Mouse (Mus musculus): Measurements from ENCODE around the gene Copz2. TPM values are rescaled to one million over a fixed set of nuclear protein-coding genes. Genes with fewer than 3 reads are reported as not detected.

Gene Copz2
- polyA plus RNA-seq, 1 experiment from 2014 or later: 105 TPM

DNA sequence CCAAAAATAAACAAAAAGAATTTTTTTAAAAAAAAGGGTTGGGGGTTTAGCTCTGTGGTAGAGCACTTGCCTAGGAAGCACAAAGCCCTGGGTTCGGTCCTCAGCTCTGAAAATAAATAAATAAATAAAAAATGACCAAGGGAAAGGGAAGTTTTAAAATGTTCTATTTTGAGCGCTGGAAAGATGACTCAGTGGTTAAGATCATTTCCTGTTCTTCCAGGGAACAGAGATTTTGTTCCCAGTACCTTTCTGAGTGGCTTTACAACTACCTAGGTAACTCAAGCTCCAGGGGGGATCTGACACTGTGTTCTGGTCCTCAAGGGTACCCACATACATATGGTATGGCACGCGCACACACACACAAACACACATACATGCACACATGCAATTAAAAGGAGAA, 46.2 kb downstream of the Copz2 start:
- 66% methylated on average over 4 of the region's 4 CpGs for WGBS (ENCODE audit: insufficient replicate concordance)
- Histone ChIP-seq H3K36me3 (ENCODE audit: control insufficient read depth, insufficient read depth, low read length) (no peaks in the 10 kb centered on the region), H3K4me2 (no peak overlapping the region), H3K27ac (ENCODE audit: low read depth, low read length) (no peak overlapping the region), H3K4me1 (ENCODE audit: control insufficient read depth, insufficient read depth, low read length) (peaks cover 5% of the 10 kb centered on the region; the same call in 1 of the 2 replicates), H3K27me3 (ENCODE audit: control insufficient read depth, insufficient read depth, low read length) (no peaks in the 10 kb centered on the region), H3K9me3 (replicated peaks; ENCODE audit: control insufficient read depth, low read length) (no peaks in the 10 kb centered on the region), H3K4me3 (ENCODE audit: low read depth, low read length) (no peak overlapping the region), H3K9ac (ENCODE audit: low read depth, low read length) (no peak overlapping the region)
- ATAC-seq (replicated peaks; ENCODE audit: insufficient number of reproducible peaks, low FRiP score, low TSS enrichment): no peak

DNA sequence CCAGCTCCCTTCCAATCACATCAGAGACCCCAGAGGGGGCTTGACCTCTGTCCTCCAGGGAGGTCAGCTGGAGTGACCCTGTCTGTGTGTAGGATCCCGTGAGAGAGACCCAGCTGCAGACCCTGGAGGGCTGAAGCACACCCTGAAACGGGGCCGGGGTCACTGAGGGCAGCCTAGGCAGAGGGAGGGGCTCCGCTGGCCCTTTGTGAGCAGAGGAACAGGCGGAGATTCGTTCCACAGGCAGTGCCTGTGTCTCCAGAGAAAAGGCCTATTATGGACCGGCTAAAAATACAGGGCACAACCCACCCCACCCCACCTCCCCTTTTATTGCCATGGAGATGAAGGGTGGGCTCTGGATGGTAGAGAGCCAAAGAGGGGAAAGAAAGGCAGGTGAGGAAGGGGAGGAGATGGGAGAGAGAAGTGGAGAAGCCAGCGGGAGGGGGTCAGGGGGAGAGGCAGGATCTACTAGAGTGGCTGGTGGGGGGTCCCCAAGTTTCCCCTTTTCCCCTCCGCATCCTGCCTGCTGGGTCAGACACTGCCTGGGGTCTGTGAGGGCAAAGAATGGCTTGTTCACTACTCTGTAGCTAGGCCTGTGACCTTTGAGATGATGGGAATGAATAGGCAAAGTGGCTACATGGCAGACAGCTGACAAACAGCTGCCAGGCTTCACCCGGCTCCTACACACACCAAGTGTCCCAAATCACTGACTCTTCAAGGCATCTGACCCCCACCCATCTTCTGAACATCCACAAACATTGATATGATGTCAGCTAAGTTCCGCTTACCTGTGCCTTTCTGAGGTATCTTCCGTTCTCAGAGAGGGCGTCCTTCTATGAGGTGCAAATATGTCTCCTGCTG, 50.0 kb downstream of the Copz2 start:
- Histone ChIP-seq H3K27me3 (ENCODE audit: control insufficient read depth, insufficient read depth, low read length) (no peaks in the 10 kb centered on the region), H3K9ac (ENCODE audit: low read depth, low read length) (peak overlapping the region; percentile 34; the same call in 1 of the 2 replicates), H3K4me2 (no peak overlapping the region), H3K9me3 (replicated peaks; ENCODE audit: control insufficient read depth, low read length) (no peaks in the 10 kb centered on the region), H3K4me1 (ENCODE audit: control insufficient read depth, insufficient read depth, low read length) (peaks cover 18% of the 10 kb centered on the region), H3K36me3 (ENCODE audit: control insufficient read depth, insufficient read depth, low read length) (no peaks in the 10 kb centered on the region), H3K4me3 (ENCODE audit: low read depth, low read length) (no peak overlapping the region), H3K27ac (ENCODE audit: low read depth, low read length) (no peak overlapping the region)
- no peak for ATAC-seq (replicated peaks; ENCODE audit: insufficient number of reproducible peaks, low FRiP score, low TSS enrichment)
- 51% methylated on average over 13 of the region's 13 CpGs for WGBS (ENCODE audit: insufficient replicate concordance)

DNA sequence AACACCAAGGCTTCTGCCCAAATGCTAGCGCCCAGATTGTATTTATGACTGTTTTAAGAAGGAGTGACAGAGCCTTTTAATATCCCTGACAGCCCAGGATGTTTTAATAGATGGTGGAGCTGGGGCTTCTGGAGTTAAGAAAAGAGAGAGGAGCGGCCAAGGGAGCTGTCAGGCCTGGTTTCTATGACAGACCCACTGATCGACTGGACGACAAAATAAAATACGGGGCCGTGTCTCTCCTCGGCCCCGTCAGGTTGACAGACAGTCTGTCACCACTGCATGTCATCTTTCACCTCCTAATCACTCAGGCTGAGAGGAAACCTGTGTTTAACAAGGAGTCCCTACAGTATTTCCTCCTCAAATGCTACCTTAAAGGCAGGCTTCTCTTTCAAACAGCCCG, 51.7 kb downstream of the Copz2 start:
- Histone ChIP-seq H3K4me1 (ENCODE audit: control insufficient read depth, insufficient read depth, low read length) (peaks cover 25% of the 10 kb centered on the region), H3K9ac (ENCODE audit: low read depth, low read length) (no peak overlapping the region), H3K4me2 (no peak overlapping the region), H3K27ac (ENCODE audit: low read depth, low read length) (no peak overlapping the region), H3K9me3 (replicated peaks; ENCODE audit: control insufficient read depth, low read length) (no peaks in the 10 kb centered on the region), H3K4me3 (ENCODE audit: low read depth, low read length) (no peak overlapping the region), H3K36me3 (ENCODE audit: control insufficient read depth, insufficient read depth, low read length) (no peaks in the 10 kb centered on the region), H3K27me3 (ENCODE audit: control insufficient read depth, insufficient read depth, low read length) (no peaks in the 10 kb centered on the region)
- WGBS (ENCODE audit: insufficient replicate concordance): 39% methylated on average over 9 of the region's 9 CpGs
- ATAC-seq (replicated peaks; ENCODE audit: insufficient number of reproducible peaks, low FRiP score, low TSS enrichment): no peak

DNA sequence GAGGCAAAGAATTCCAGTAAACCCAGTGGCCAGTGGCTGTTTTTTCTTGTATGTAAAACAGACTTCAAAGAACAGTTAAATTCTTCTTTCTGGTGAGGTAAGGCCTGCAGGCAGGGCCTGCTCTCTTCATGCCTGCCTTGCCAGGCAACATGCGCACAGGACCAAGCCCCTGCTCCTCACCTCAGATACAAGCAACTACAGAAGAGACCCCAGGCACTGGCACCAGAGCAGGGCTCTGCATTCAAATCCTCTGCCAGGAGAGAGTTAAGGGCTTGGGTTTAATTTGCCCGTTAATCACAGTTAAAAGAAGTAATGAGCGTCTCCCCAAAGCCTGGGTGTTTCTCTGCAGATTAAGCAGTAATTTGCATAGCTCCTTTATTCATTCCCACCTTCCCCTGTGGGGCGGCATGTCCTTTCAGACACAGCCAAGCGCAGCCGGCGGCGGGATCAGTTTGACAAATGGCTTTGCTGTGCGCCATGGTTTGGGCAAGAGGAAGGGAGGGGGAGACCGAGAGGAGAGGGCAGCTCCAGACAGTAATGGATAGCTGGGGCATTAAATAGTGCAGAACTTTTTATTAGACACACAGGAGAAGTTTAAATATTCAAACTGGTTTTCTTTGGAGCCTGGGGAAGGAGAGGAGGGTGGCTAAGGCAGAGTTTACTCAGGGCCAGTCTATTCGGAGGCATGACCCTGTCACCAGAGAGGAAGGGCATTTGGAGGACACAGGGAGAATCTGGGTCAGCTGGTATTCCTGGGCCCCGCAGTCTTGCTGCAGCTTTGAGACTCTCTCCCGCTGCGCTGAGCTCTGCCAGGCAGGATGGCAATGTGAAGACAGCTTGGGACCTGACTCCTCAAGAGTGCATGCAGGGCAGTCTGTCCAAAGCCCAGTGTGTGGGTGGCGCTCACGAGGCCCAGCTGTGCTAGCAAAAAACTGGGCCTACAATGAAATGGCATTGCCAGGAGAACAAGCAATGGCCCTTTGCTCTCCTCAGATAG, 53.3 kb downstream of the Copz2 start:
- WGBS (ENCODE audit: insufficient replicate concordance): 26% methylated on average over 16 of the region's 16 CpGs
- no peaks in the 10 kb centered on the region for H3K27me3 ChIP-seq (ENCODE audit: control insufficient read depth, insufficient read depth, low read length)
- H3K4me3 ChIP-seq (ENCODE audit: low read depth, low read length): no peak overlapping the region
- H3K4me2 ChIP-seq: no peak overlapping the region
- H3K9me3 ChIP-seq (replicated peaks; ENCODE audit: control insufficient read depth, low read length): no peaks in the 10 kb centered on the region
- H3K27ac ChIP-seq (ENCODE audit: low read depth, low read length): no peak overlapping the region
- peaks cover 2% of the 10 kb centered on the region for H3K36me3 ChIP-seq (ENCODE audit: control insufficient read depth, insufficient read depth, low read length)
- H3K9ac ChIP-seq (ENCODE audit: low read depth, low read length): peak overlapping the region; percentile 40; the same call in 1 of the 2 replicates
- ATAC-seq (replicated peaks; ENCODE audit: insufficient number of reproducible peaks, low FRiP score, low TSS enrichment): no peak
- peaks cover 37% of the 10 kb centered on the region for H3K4me1 ChIP-seq (ENCODE audit: control insufficient read depth, insufficient read depth, low read length)

DNA sequence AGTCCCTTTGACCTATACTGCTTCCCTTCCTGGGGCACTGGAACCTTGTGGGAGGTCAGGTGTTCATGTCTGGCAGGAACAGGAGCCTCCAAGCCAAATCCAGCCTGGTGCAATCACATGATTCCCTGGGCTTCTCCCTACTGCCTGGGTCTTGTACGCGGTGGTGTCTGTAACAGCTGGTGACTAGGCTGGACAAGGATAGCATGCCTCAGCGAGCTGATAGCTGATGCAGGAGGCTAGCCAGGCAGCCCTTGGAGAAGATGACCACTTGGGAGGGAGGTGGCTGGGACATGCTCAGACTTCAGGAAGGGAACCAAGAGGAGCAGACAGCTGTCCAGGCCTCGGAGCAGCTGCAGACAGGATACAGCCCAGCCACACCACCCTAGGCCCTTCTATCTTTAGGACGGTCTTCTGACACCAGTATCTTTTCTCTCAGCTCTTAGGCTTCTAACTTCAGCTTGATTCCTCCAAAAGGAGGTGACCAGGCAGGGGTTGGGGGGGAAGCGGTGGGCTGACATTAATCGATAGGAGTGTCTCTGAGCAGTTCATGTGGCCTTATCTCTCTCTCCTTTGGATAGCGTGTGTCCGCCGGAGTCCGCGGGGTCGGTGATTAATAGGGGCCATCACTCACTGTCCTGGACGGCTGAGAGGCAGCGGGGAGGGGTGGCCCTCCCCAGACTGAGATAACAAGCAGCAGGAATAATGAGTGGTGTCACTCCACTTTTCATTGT, 56.9 kb downstream of the Copz2 start:
- H3K4me2 ChIP-seq: peak overlapping the region; percentile 38
- 14% methylated on average over 15 of the region's 15 CpGs for WGBS (ENCODE audit: insufficient replicate concordance)
- H3K36me3 ChIP-seq (ENCODE audit: control insufficient read depth, insufficient read depth, low read length): peaks cover 9% of the 10 kb centered on the region
- no peak for ATAC-seq (replicated peaks; ENCODE audit: insufficient number of reproducible peaks, low FRiP score, low TSS enrichment)
- H3K9me3 ChIP-seq (replicated peaks; ENCODE audit: control insufficient read depth, low read length): no peaks in the 10 kb centered on the region
- H3K4me3 ChIP-seq (ENCODE audit: low read depth, low read length): peak overlapping the region; percentile 1; the same call in 1 of the 2 replicates
- H3K27ac ChIP-seq (ENCODE audit: low read depth, low read length): peak overlapping the region; percentile 25
- H3K27me3 ChIP-seq (ENCODE audit: control insufficient read depth, insufficient read depth, low read length): no peaks in the 10 kb centered on the region
- peak overlapping the region; percentile 34; the same call in 1 of the 2 replicates for H3K9ac ChIP-seq (ENCODE audit: low read depth, low read length)
- H3K4me1 ChIP-seq (ENCODE audit: control insufficient read depth, insufficient read depth, low read length): peaks cover 32% of the 10 kb centered on the region

DNA sequence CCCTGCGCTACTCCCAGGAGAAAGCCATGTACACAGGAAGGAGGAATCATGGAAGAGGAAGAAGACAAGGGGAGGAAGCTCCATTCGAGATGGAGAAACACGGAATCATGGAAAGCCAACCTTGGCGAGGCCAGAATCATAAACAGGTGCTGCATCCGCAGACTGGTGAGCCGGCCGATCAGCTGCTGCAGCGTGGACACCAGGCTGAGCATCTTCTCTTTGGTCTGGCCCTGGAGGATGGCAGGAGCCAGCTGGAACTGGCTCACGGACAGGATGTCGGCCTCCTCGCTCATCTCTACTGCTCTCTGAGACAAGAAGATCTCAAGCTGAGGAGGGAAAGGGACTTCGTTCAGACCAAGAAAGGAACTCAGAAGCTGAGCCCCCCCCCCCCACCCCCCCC, 58.9 kb downstream of the Copz2 start:
- ATAC-seq (replicated peaks; ENCODE audit: insufficient number of reproducible peaks, low FRiP score, low TSS enrichment): no peak
- peaks cover 9% of the 10 kb centered on the region for H3K36me3 ChIP-seq (ENCODE audit: control insufficient read depth, insufficient read depth, low read length)
- no peak overlapping the region for H3K4me2 ChIP-seq
- H3K9me3 ChIP-seq (replicated peaks; ENCODE audit: control insufficient read depth, low read length): no peaks in the 10 kb centered on the region
- no peak overlapping the region for H3K4me3 ChIP-seq (ENCODE audit: low read depth, low read length)
- no peak overlapping the region for H3K9ac ChIP-seq (ENCODE audit: low read depth, low read length)
- no peaks in the 10 kb centered on the region for H3K27me3 ChIP-seq (ENCODE audit: control insufficient read depth, insufficient read depth, low read length)
- 88% methylated on average over 12 of the region's 12 CpGs for WGBS (ENCODE audit: insufficient replicate concordance)
- no peak overlapping the region for H3K27ac ChIP-seq (ENCODE audit: low read depth, low read length)
- H3K4me1 ChIP-seq (ENCODE audit: control insufficient read depth, insufficient read depth, low read length): peaks cover 20% of the 10 kb centered on the region

DNA sequence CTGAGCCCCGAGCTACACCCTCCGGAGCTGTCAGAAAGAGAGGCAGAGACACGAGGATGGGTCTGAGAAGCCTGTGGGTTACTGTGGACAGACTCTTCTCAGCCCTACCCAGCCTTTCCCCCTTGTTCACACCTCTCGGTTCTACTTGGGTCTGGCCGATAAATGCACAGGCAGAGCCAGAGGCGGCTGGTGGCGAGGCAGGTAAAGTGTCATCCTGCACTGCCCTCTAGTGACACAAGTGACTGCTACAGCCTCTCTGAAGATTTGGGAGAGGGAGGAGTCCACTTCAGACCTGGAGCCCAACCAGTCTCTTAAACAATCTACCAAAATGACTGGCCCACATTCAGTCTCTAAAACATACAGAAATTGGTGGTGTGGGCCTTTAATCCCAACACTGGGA, 60.3 kb downstream of the Copz2 start:
- Histone ChIP-seq H3K9ac (ENCODE audit: low read depth, low read length) (no peak overlapping the region), H3K27me3 (ENCODE audit: control insufficient read depth, insufficient read depth, low read length) (no peaks in the 10 kb centered on the region), H3K4me2 (no peak overlapping the region), H3K9me3 (replicated peaks; ENCODE audit: control insufficient read depth, low read length) (no peaks in the 10 kb centered on the region), H3K36me3 (ENCODE audit: control insufficient read depth, insufficient read depth, low read length) (peaks cover 9% of the 10 kb centered on the region), H3K27ac (ENCODE audit: low read depth, low read length) (no peak overlapping the region), H3K4me1 (ENCODE audit: control insufficient read depth, insufficient read depth, low read length) (peaks cover 20% of the 10 kb centered on the region), H3K4me3 (ENCODE audit: low read depth, low read length) (no peak overlapping the region)
- no peak for ATAC-seq (replicated peaks; ENCODE audit: insufficient number of reproducible peaks, low FRiP score, low TSS enrichment)
- 23% methylated on average over 7 of the region's 7 CpGs for WGBS (ENCODE audit: insufficient replicate concordance)
